Mouse (Mus musculus) megakaryocyte, embryonic 14.5 days (primary cell): Measurements from ENCODE around the gene Pmm1. TPM values are rescaled to one million over a fixed set of nuclear protein-coding genes. Genes with fewer than 3 reads are reported as not detected.
"Not testable (repeated sequence)": the region's sequence is repeated elsewhere in the genome, so short reads cannot be mapped to it uniquely, and the experiment has no call there.

Experiments
- H3K27me3 ChIP-seq: replicated peaks from 2 replicates; pipeline ENCODE3; 2012; ENCODE audit warnings: inconsistent platforms
- H3K36me3 ChIP-seq: replicated peaks from 2 replicates; pipeline ENCODE3; 2012; ENCODE audit warnings: low read length, inconsistent platforms, mixed read lengths
- H3K4me1 ChIP-seq: 2 replicates; pipeline ENCODE4 v1.6.1; 2012; ENCODE audit warnings: inconsistent platforms
- H3K4me3 ChIP-seq: replicated peaks from 2 replicates; pipeline ENCODE3; 2012; ENCODE audit warnings: moderate library complexity, mild to moderate bottlenecking, inconsistent platforms
- H3K9me3 ChIP-seq: 2 replicates; pipeline ENCODE4 v1.6.1; 2012; ENCODE audit warnings: inconsistent platforms
- FLI1 ChIP-seq: IDR thresholded peaks from 2 replicates; pipeline ENCODE4 v1.6.1; 2012; ENCODE audit warnings: low read length, inconsistent platforms, mixed read lengths
- GATA1 ChIP-seq: IDR thresholded peaks from 3 replicates; pipeline ENCODE4 v1.6.1; 2012; ENCODE audit warnings: mixed read lengths, low read length, inconsistent platforms, borderline replicate concordance
- polyA plus RNA-seq: library from polyadenylated mRNA; stranded (reverse); fragments of >175 nt; gene quantifications from 2 replicates; pipeline ENCODE4 v1.2.3, GENCODE M21; 2012; ENCODE audit warnings: low replicate concordance; ENCODE audit not compliant: insufficient read depth

Pmm1 gene
- polyA plus RNA-seq: 7.0 and 42.9 TPM in 2 replicates

- no peaks in the 10 kb centered on the region for H3K27me3 ChIP-seq
- peaks cover 34% of the 10 kb centered on the region for H3K4me1 ChIP-seq
- TF ChIP-seq FLI1: no peak
- peak within 1 kb of the TSS; percentile 98 for H3K4me3 ChIP-seq
- H3K9me3 ChIP-seq: no peaks in the 10 kb centered on the region
- H3K36me3 ChIP-seq: peaks cover 23% of the 10 kb centered on the region
These were observed at the start of gene Pmm1 for GRCm38 (mm10) chr15:81960171-81961077. Pmm1 (minus strand) TSS chr15:81960930.

- Histone ChIP-seq H3K4me3 (no peak overlapping the region), H3K9me3 (no peaks in the 10 kb centered on the region), H3K4me1 (peaks cover 35% of the 10 kb centered on the region), H3K27me3 (no peaks in the 10 kb centered on the region), H3K36me3 (peaks cover 83% of the 10 kb centered on the region)
- TF ChIP-seq GATA1 (no peak), FLI1 (no peak)
These were observed 43.5 kb upstream of the Pmm1 start for GRCm38 (mm10) chr15:82004257-82004656.

- Histone ChIP-seq H3K4me1 (peaks cover 29% of the 10 kb centered on the region), H3K27me3 (no peaks in the 10 kb centered on the region), H3K4me3 (no peak overlapping the region), H3K9me3 (no peaks in the 10 kb centered on the region), H3K36me3 (peaks cover 75% of the 10 kb centered on the region)
- no peak for TF ChIP-seq FLI1
- TF ChIP-seq GATA1: no peak
These were observed 33.3 kb upstream of the Pmm1 start for GRCm38 (mm10) chr15:81993992-81994391.

- Histone ChIP-seq H3K36me3 (peaks cover 41% of the 10 kb centered on the region), H3K4me3 (no peak overlapping the region), H3K27me3 (peaks cover 3% of the 10 kb centered on the region), H3K4me1 (peaks cover 12% of the 10 kb centered on the region), H3K9me3 (no peaks in the 10 kb centered on the region)
- no peak for TF ChIP-seq FLI1
- TF ChIP-seq GATA1: no peak
These were observed 29.8 kb upstream of the Pmm1 start for GRCm38 (mm10) chr15:81990549-81990948.

GRCm38 (mm10) chr15:81989371-81990062, 28.8 kb upstream of the Pmm1 start:
- H3K9me3 ChIP-seq: no peaks in the 10 kb centered on the region
- peak overlapping the region; percentile 51 for H3K4me3 ChIP-seq
- H3K36me3 ChIP-seq: peaks cover 31% of the 10 kb centered on the region
- TF ChIP-seq GATA1 (no peak), FLI1 (no peak)
- peaks cover 3% of the 10 kb centered on the region for H3K27me3 ChIP-seq
- H3K4me1 ChIP-seq: peaks cover 12% of the 10 kb centered on the region

GRCm38 (mm10) chr15:81987646-81988045, 26.9 kb upstream of the Pmm1 start, which contains the start of gene Xrcc6:
Xrcc6 (plus strand) TSS chr15:81987835.
- no peak for TF ChIP-seq FLI1
- TF ChIP-seq GATA1: no peak
- Histone ChIP-seq H3K4me3 (no peak within 1 kb of the TSS), H3K9me3 (no peaks in the 10 kb centered on the region), H3K36me3 (peaks cover 12% of the 10 kb centered on the region), H3K27me3 (peaks cover 3% of the 10 kb centered on the region), H3K4me1 (peaks cover 12% of the 10 kb centered on the region)

- TF ChIP-seq FLI1 (no peak), GATA1 (no peak)
- Histone ChIP-seq H3K4me3 (no peak overlapping the region), H3K27me3 (peaks cover 3% of the 10 kb centered on the region)
These were observed 24.8 kb upstream of the Pmm1 start for GRCm38 (mm10) chr15:81985267-81986161.

GRCm38 (mm10) chr15:81982173-81982572, 21.4 kb upstream of the Pmm1 start:
- H3K4me1 ChIP-seq: no peaks in the 10 kb centered on the region
- H3K4me3 ChIP-seq: no peak overlapping the region
- no peaks in the 10 kb centered on the region for H3K9me3 ChIP-seq
- H3K36me3 ChIP-seq: no peaks in the 10 kb centered on the region
- peaks cover 3% of the 10 kb centered on the region for H3K27me3 ChIP-seq
- TF ChIP-seq FLI1 (no peak), GATA1 (no peak)

More at GRCm38 (mm10) chr15:81985267-81986161, 24.8 kb upstream of the Pmm1 start:
- H3K9me3 ChIP-seq: no peaks in the 10 kb centered on the region
- H3K4me1 ChIP-seq: peaks cover 9% of the 10 kb centered on the region
- no peaks in the 10 kb centered on the region for H3K36me3 ChIP-seq

- no peaks in the 10 kb centered on the region for H3K9me3 ChIP-seq
- H3K36me3 ChIP-seq: no peaks in the 10 kb centered on the region
- no peaks in the 10 kb centered on the region for H3K4me1 ChIP-seq
- no peak within 1 kb of the TSS for H3K4me3 ChIP-seq
- peaks cover 1% of the 10 kb centered on the region for H3K27me3 ChIP-seq
- no peak for TF ChIP-seq FLI1
- TF ChIP-seq GATA1: no peak
These were observed 19.6 kb upstream of the Pmm1 start, which contains the start of gene 1700029P11Rik for GRCm38 (mm10) chr15:81980321-81980720. 1700029P11Rik (plus strand) TSS chr15:81980540.

- not testable (repeated sequence) for H3K36me3 ChIP-seq, H3K4me3 ChIP-seq, H3K4me1 ChIP-seq, H3K9me3 ChIP-seq, H3K27me3 ChIP-seq
These were observed 14.4 kb upstream of the Pmm1 start for GRCm38 (mm10) chr15:81975156-81975555.

- H3K36me3 ChIP-seq, H3K4me3 ChIP-seq: not testable (repeated sequence)
- peaks cover 15% of the 10 kb centered on the region for H3K4me1 ChIP-seq
These were observed 9.8 kb upstream of the Pmm1 start for GRCm38 (mm10) chr15:81970498-81970897.

GRCm38 (mm10) chr15:81969635-81970034, 8.9 kb upstream of the Pmm1 start:
- H3K4me3 ChIP-seq, H3K9me3 ChIP-seq, H3K27me3 ChIP-seq, H3K36me3 ChIP-seq: not testable (repeated sequence)
- peaks cover 20% of the 10 kb centered on the region for H3K4me1 ChIP-seq

More at GRCm38 (mm10) chr15:81970498-81970897, 9.8 kb upstream of the Pmm1 start:
- H3K9me3 ChIP-seq, H3K27me3 ChIP-seq: not testable (repeated sequence)
